Mouse (Mus musculus) E14TG2a.4 (cell line): ENCODE data around the gene Rassf8.

Source experiments
- H3K27me3 ChIP-seq: 2 replicates; pipeline ENCODE4 v1.6.1; 2014; ENCODE audit warnings: low read length, control low read depth; ENCODE audit not compliant: insufficient read depth
- H3K36me3 ChIP-seq: 2 replicates; pipeline ENCODE4 v1.6.1; 2014; ENCODE audit warnings: low read length, control low read depth; ENCODE audit not compliant: insufficient read depth
- H3K4me1 ChIP-seq: replicated peaks from 2 replicates; pipeline ENCODE4 v1.6.1; 2014; ENCODE audit warnings: low read depth, low read length, control low read depth
- H3K4me3 ChIP-seq: replicated peaks from 2 replicates; pipeline ENCODE4 v1.5.1; 2014; ENCODE audit warnings: mild to moderate bottlenecking, low read length
- H3K9me3 ChIP-seq: 2 replicates; pipeline ENCODE4 v1.6.1; 2014; ENCODE audit warnings: low read length, control low read depth
- CTCF ChIP-seq: conservative IDR thresholded peaks from 2 replicates; pipeline ENCODE4 v1.5.1; 2014; ENCODE audit warnings: low read length
- NANOG ChIP-seq: IDR thresholded peaks from 2 replicates; pipeline ENCODE4 v1.6.1; 2014; ENCODE audit warnings: borderline replicate concordance, low read length, mixed read lengths
- POU5F1 ChIP-seq: IDR thresholded peaks from 2 replicates; pipeline ENCODE4 v1.6.1; 2014; ENCODE audit warnings: low read length, borderline replicate concordance

The Rassf8 gene

DNA sequence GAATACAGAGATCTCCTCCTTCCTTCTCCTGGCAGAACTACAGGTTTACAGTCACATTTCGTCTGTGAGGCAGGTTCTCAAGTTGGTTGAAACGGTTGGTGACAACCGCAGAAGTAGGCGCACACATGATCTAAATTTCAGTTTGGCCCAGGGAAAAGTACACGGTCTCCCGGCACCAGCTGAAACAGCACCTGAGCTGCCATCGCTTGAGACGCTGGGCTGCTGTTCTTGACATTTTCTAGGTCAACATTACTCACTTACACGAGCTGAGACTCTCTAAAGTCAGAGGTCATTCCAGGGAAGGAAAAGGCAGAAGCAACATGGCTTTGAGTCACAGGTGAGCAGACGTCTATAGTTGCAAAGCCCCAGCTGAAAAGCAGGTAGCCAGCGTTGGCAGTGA lies 105.4 kb downstream of the Rassf8 start:
- no peak overlapping the region for H3K4me3 ChIP-seq
- H3K27me3 ChIP-seq = peaks cover 24% of the 10 kb centered on the region
- TF ChIP-seq NANOG (no peak), POU5F1 (no peak), CTCF (no peak)
- peaks cover 35% of the 10 kb centered on the region for H3K4me1 ChIP-seq
- H3K36me3 ChIP-seq = no peaks in the 10 kb centered on the region
- no peaks in the 10 kb centered on the region for H3K9me3 ChIP-seq

DNA sequence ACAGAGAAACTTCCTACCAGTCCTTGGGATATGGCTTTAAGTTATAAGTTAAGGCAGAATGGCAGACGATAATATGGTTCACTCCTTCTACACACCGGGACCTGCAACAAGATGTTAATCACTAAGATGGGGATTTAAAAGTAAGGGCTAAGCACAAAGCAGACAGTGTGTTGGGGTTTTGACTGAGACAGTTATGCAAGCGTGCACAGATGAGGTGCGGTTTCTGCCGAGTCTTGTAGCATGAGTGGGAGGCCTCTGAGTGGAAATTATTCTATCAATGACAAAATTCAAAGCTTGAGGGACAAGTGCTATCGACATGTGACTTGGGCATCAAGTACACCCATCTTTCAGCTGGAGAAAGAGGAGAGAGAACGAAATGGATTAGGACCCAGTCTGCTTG lies 106.2 kb downstream of the Rassf8 start:
- TF ChIP-seq CTCF = no peak
- TF ChIP-seq POU5F1 = no peak
- no peak for TF ChIP-seq NANOG
- Histone ChIP-seq H3K9me3 (no peaks in the 10 kb centered on the region), H3K27me3 (peaks cover 26% of the 10 kb centered on the region), H3K36me3 (no peaks in the 10 kb centered on the region), H3K4me3 (no peak overlapping the region), H3K4me1 (peaks cover 31% of the 10 kb centered on the region)

DNA sequence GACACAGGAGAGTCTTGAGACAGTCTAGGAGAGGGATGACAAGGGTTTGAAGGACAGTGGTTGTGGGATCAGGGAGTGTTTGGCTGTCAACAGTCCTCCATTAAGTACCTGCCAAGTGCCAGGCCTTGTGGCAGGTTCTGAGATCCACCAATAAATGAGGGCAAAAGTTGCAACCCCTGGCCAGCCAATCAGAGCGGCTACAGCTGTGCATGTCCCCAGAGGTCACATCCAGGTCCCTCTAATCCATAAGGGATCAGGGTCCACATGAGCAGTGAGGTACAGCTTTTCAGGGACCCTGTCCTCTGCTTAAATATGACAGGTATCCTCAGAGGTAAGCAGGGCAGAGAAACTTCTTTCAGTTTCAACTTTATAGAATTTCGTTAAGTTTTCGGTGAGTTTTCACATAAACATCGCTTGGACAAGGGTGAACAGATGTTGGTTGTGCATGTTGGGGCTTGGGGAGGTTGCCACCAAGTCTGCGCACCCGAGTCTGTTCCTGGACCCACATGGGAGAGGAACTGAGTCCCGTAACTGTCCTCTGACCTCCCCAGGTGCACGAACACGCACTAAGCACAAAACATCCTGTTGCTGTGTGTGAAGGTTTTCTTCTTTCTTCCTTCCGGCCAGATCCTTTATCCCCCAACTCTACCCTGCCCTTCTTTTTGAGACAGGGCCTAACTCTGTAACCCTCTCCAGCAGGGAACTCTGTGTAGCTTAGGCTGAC lies 107.0 kb downstream of the Rassf8 start:
- TF ChIP-seq POU5F1 (no peak), NANOG (no peak)
- H3K36me3 ChIP-seq = no peaks in the 10 kb centered on the region
- peaks cover 31% of the 10 kb centered on the region for H3K4me1 ChIP-seq
- no peaks in the 10 kb centered on the region for H3K9me3 ChIP-seq
- peaks cover 30% of the 10 kb centered on the region for H3K27me3 ChIP-seq
- H3K4me3 ChIP-seq = no peak overlapping the region

DNA sequence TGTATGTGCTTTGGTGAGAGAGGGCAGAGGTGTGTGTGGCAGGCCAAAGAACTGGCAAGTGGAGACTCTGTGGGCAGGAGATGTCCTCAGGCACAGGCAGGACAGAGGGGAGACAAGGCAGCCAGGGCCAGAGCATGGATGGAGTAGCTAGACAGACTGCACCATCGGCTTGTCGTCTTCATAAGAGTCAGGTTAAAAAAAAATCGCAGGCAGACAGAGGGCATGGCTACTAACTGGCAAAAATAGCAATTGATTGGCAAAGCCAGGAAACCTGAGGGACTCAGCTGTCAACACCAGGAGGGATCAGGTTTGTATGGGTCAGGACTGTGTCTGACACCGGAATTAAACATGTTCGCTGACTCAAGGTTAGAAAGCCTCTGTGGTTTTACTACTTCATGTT lies 108.2 kb downstream of the Rassf8 start:
- H3K36me3 ChIP-seq = no peaks in the 10 kb centered on the region
- H3K27me3 ChIP-seq = peaks cover 33% of the 10 kb centered on the region
- H3K9me3 ChIP-seq = no peaks in the 10 kb centered on the region
- H3K4me3 ChIP-seq = no peak overlapping the region
- no peak for TF ChIP-seq POU5F1
- no peak for TF ChIP-seq CTCF
- TF ChIP-seq NANOG = no peak
- H3K4me1 ChIP-seq = peaks cover 31% of the 10 kb centered on the region

DNA sequence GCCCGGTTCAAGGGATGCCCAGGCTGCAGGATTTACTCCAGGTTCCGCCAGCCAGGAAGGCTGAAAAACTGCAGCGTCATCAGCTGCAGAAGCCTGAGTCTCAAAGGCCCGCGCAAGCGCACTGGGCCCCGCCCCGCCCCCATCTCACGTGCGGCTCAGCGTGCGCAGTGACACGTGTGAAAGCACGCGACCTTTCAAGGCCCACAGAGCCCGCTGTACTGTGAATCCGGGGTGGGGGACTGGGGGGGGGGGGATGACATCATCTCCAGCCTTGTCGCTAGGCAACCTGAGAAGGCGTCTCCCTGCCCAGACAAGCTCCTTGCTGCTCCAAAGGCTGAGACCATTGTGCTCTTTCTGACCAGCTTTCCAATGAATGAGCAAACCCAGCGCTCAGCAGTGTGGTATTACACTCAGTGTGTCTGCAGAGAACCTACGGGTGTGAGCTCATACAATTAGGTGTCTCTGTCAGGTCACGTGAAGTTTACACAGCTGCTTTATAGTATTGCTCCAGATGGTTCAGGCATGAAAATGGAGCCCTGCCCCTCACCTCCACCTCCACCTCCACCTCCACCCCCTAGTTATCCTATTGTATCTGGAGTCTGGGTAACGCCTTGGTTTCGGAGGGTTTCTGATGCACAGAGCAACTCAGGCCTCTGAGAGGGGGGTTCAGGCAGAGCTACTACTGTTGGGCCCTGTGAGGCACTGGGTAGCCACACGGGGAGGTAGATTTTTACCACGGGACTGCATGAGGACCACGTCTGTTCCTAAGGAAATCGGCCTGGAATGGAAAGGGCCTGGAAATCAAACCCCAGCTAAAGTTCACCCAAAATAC lies 109.4 kb downstream of the Rassf8 start:
- H3K4me3 ChIP-seq = peak overlapping the region; percentile 27; the same call in 1 of the 2 replicates
- H3K27me3 ChIP-seq = peaks cover 40% of the 10 kb centered on the region
- TF ChIP-seq NANOG = no peak
- no peak for TF ChIP-seq POU5F1
- TF ChIP-seq CTCF = no peak
- H3K4me1 ChIP-seq = peaks cover 28% of the 10 kb centered on the region
- no peaks in the 10 kb centered on the region for H3K9me3 ChIP-seq
- no peaks in the 10 kb centered on the region for H3K36me3 ChIP-seq

DNA sequence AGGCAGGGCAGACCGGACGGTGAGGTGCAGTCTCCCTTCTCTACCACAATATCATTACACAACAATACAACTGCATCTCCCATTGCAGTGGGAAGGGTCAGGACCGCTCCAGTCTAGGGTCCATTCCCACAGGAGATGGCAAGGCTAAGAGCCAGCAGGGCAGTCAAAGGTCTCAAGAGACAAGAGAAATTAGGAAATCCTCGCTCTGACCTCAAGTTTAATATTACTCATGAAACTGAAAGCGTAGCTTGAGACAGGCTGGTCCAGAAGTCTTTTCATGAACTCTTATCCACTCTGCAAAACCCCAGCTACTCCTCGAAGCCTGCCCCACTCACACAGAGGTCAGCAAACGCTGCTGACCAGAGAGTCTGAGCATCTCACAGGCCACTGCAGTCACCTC lies 110.9 kb downstream of the Rassf8 start:
- Histone ChIP-seq H3K9me3 (no peaks in the 10 kb centered on the region), H3K4me1 (peaks cover 31% of the 10 kb centered on the region), H3K27me3 (peaks cover 51% of the 10 kb centered on the region), H3K4me3 (no peak overlapping the region), H3K36me3 (no peaks in the 10 kb centered on the region)
- TF ChIP-seq POU5F1 (no peak), CTCF (no peak), NANOG (no peak)

DNA sequence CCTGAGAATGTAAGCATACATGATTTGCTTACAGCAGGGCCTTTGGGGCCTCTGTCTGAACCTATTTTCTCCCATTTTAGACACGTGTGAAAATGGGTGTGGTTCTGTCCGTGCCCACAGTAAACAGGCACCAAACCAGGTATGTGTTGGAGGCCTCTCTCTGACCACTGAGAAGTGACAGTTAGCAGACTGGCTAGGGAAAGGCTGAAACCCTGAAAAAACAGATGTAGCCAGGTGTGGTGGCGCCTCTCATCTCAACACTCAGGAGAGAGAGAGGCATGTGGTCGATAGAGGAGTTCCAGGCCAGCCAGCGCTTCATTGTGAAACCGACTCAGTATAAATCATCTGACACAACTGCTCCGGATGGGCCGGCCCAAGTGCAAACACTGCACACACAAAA lies 111.9 kb downstream of the Rassf8 start:
- Histone ChIP-seq H3K27me3 (peaks cover 54% of the 10 kb centered on the region), H3K4me3 (no peak overlapping the region), H3K4me1 (peaks cover 33% of the 10 kb centered on the region), H3K9me3 (no peaks in the 10 kb centered on the region), H3K36me3 (no peaks in the 10 kb centered on the region)
- TF ChIP-seq NANOG (no peak), POU5F1 (no peak), CTCF (no peak)

DNA sequence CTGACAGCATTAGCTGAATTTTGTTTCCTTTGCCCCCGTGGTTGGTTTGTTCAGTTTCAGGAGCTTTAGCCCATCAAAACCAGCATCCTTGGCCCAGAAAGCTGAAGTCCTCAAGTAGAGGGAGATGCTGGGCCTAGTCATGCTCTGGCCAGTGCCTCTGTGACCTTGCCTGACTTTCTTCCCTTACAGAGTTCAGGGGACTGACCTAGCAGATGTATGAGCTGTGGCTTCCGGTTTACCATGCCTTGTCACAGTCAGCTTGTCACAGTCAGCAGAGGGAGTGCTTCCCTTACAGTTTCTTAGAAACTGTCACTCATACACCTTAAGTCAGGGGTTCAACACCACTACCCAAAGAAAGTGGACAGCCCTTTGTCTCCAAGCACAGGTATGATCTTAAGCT lies 113.8 kb downstream of the Rassf8 start:
- H3K4me1 ChIP-seq = peaks cover 36% of the 10 kb centered on the region
- no peak overlapping the region for H3K4me3 ChIP-seq
- H3K27me3 ChIP-seq = peaks cover 65% of the 10 kb centered on the region
- H3K9me3 ChIP-seq = no peaks in the 10 kb centered on the region
- TF ChIP-seq CTCF (no peak), POU5F1 (no peak), NANOG (no peak)
- no peaks in the 10 kb centered on the region for H3K36me3 ChIP-seq
